Comparison of ENCODE assay signal across 8 mouse cellular contexts in the genomic region with DNA sequence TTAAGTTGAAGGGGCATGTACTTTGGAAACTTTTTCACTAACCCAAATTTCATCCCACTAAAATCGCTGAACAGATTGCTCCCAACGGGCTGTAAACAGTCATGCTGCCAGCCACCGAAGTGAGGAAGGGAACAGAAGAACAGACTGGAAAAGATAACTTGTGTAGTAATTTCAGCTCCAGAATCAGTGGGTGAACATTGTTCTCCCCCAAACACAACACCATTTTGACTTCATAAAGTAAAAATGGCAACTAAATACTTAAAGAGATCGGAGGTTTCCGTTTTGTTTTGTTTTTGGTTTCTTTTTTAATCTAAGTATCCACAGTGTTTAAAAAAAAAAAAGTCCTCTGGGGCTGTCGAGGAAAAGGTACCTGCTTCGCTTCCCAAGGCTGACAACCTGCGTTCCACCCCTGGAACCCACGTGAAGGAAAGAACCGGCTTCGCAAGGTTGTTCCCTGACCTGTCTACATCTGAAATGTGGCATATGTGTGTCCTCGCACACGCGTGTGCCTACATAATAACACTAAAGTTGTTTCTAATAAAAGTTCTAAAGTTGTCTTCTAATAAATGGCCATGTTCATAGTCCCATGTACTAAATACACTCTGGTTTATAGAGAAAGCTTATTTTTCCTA. TPM values are rescaled to one million over a fixed set of nuclear protein-coding genes. Genes with fewer than 3 reads are reported as not detected.
DNase-seq lines count a peak whose midpoint lies in the region; ATAC-seq and TF ChIP-seq lines count a peak whose summit lies in the region.

No protein-coding gene starts in this region.

- TF ChIP-seq CTCF in gastrocnemius, adult 2 months (IDR thresholded peaks at IDR 0.05) = no peak
- TF ChIP-seq CTCF in CH12.LX (conservative IDR thresholded peaks at IDR 0.05 in 1 of 2, IDR thresholded peaks at IDR 0.05 in 1 of 2; ENCODE audit: low read depth in 2 of 2, low read length in 2 of 2) = no peak

- peak overlapping the region; percentile 96 for H3K27ac ChIP-seq in gastrocnemius, adult 2 months
- no peak overlapping the region for H3K27ac ChIP-seq in CH12.LX (ENCODE audit: insufficient read depth, low read depth)
- H3K27ac ChIP-seq in forebrain, embryonic 15.5 days (replicated peaks) = no peak overlapping the region
- H3K27ac ChIP-seq in limb, embryonic 15.5 days = peak overlapping the region; percentile 54; the same call in 1 of the 2 replicates

- H3K36me3 ChIP-seq in CH12.LX (replicated peaks in 1 of 2; ENCODE audit: control insufficient read depth in 1 of 2, insufficient read depth in 1 of 2, low read length in 1 of 2) = no peaks in the 10 kb centered on the region
- H3K36me3 ChIP-seq in forebrain, embryonic 15.5 days = no peaks in the 10 kb centered on the region
- no peaks in the 10 kb centered on the region for H3K36me3 ChIP-seq in limb, embryonic 15.5 days

- peak overlapping the region; percentile 99 for H3K4me2 ChIP-seq in CH12.LX (ENCODE audit: insufficient read depth, low read depth, poor library complexity, severe bottlenecking)
- peak overlapping the region; percentile 73 for H3K4me2 ChIP-seq in forebrain, embryonic 15.5 days (replicated peaks)
- H3K4me2 ChIP-seq in limb, embryonic 15.5 days = peak overlapping the region; percentile 67

- in situ Hi-C loops in CH12.LX (cut with MboI; ENCODE audit: low pct_ligation_motif_present, low pct_unique_long_range_greater_than_20kb, low sequenced_read_pairs) = loop anchor here (25.0 kb wide), 1 partner anchor 471 kb away; the partner anchor contains the start of gene Gm49384

- H3K4me3 ChIP-seq in gastrocnemius, adult 2 months = peak overlapping the region; percentile 98
- H3K4me3 ChIP-seq in CH12.LX (replicated peaks in 1 of 3; ENCODE audit: low read depth in 2 of 3, low read length in 2 of 3, poor library complexity in 1 of 3) = peak overlapping the region in 2 of 3 experiments; percentile 51 to 71
- peak overlapping the region; percentile 100 for H3K4me3 ChIP-seq in forebrain, embryonic 15.5 days
- H3K4me3 ChIP-seq in limb, embryonic 15.5 days = peak overlapping the region; percentile 66

- H3K79me2 ChIP-seq in CH12.LX (replicated peaks; ENCODE audit: control insufficient read depth, extremely low read depth, insufficient read depth, poor library complexity, severe bottlenecking) = peaks cover 19% of the 10 kb centered on the region

- dilution Hi-C loops in CH12.LX (cut with MboI; ENCODE audit: extremely low pct_ligation_motif_present, extremely low pct_unique_long_range_greater_than_20kb, low sequenced_read_pairs) = no loop called here

- ATAC-seq in forebrain, embryonic 15.5 days (replicated peaks) = no peak
- ATAC-seq in limb, embryonic 15.5 days (ENCODE audit: insufficient number of reproducible peaks, low FRiP score, low TSS enrichment, low read depth) = no peak

- no peak for TF ChIP-seq RAD21 in CH12.LX (IDR thresholded peaks at IDR 0.05; ENCODE audit: low read depth, low read length)

- no peak for TF ChIP-seq EP300 in CH12.LX (IDR thresholded peaks at IDR 0.05; ENCODE audit: low read length)

- no peaks in the 10 kb centered on the region for H3K9me3 ChIP-seq in CH12.LX (replicated peaks; ENCODE audit: low read length)
- no peaks in the 10 kb centered on the region for H3K9me3 ChIP-seq in forebrain, embryonic 15.5 days
- no peaks in the 10 kb centered on the region for H3K9me3 ChIP-seq in limb, embryonic 15.5 days

- WGBS in forebrain, embryonic 15.5 days = 46% methylated on average over 14 of the region's 14 CpGs
- WGBS in limb, embryonic 15.5 days = 31% methylated on average over 14 of the region's 14 CpGs

- no peaks in the 10 kb centered on the region for H3K27me3 ChIP-seq in CH12.LX (replicated peaks)
- H3K27me3 ChIP-seq in forebrain, embryonic 15.5 days = no peaks in the 10 kb centered on the region
- no peaks in the 10 kb centered on the region for H3K27me3 ChIP-seq in limb, embryonic 15.5 days

- H3K9ac ChIP-seq in CH12.LX (ENCODE audit: insufficient read depth, low read depth) = peak overlapping the region; percentile 96
- no peak overlapping the region for H3K9ac ChIP-seq in forebrain, embryonic 15.5 days (replicated peaks)
- H3K9ac ChIP-seq in limb, embryonic 15.5 days = no peak overlapping the region

- peak; percentile 25 for DNase-seq in gastrocnemius, adult 2 months
- DNase-seq in gastrocnemius, postnatal 36 days = no peak
- DNase-seq in CH12.LX (ENCODE audit: extremely low read depth) = no peak
- peak; percentile 16 for DNase-seq in retina, embryonic 14.5 days (ENCODE audit: low spot score)
- no peak for DNase-seq in cerebellum, postnatal 4 days (ENCODE audit: low spot score in 2 of 2)
- no peak for DNase-seq in adrenal gland, postnatal 4 days (ENCODE audit: low spot score in 2 of 2)

- peaks cover 6 to 7% of the 10 kb centered on the region in 2 experiments for H3K4me1 ChIP-seq in CH12.LX (ENCODE audit: control insufficient read depth in 1 of 2, insufficient read depth in 2 of 2)
- H3K4me1 ChIP-seq in forebrain, embryonic 15.5 days = peaks cover 25% of the 10 kb centered on the region
- H3K4me1 ChIP-seq in limb, embryonic 15.5 days = peaks cover 20% of the 10 kb centered on the region

- TF ChIP-seq POLR2A in CH12.LX (IDR thresholded peaks at IDR 0.05; ENCODE audit: low read depth, low read length) = 0 out of 2 replicates have a peak, but pooled peaks have one; percentile 7

- intact Hi-C loops in gastrocnemius, adult 2 months (cut with DNase I) = loop anchor here (5.0 kb wide), 1 partner anchor 321 kb away; no protein-coding TSS in a partner anchor
- intact Hi-C loops in gastrocnemius, postnatal 36 days (cut with DNase I) = loop anchor here (10.0 kb wide), 1 partner anchor 328 kb away; the partner anchor contains the start of gene Nemf

TF ChIP-seq in CH12.LX, 34 proteins besides CTCF, POLR2A, EP300 and RAD21:
- TF ChIP-seq BHLHE40 (IDR thresholded peaks at IDR 0.05; ENCODE audit: low read depth, low read length) (no peak), CHD1 (IDR thresholded peaks at IDR 0.05; ENCODE audit: low read depth, low read length) (0 out of 2 replicates have a peak, but pooled peaks have one; percentile 65)

RNA-seq across cellular contexts. Expression of gene Sos2, which starts 1.3 kb away (rescaled TPM):
- total RNA-seq in gastrocnemius, adult 2 months (2021) = 10 to 100 TPM; 45.1 to 55.4 TPM
- 10 to 100 TPM; 39.8 to 40.4 TPM for total RNA-seq in gastrocnemius, postnatal 36 days (2021)
- 7.1 and 9.6 TPM in 2 replicates for total RNA-seq in CH12.LX (2012; rRNA removed)
- total RNA-seq in CH12.LX (2014; rRNA removed) = 9.2 and 10.3 TPM in 2 replicates
- polyA plus RNA-seq in CH12.LX (2012; ENCODE audit: insufficient read length, low read depth) = 7.2 and 7.9 TPM in 2 replicates
- 10.3 and 11.2 TPM in 2 replicates for polyA plus RNA-seq in forebrain, embryonic 15.5 days (2015; fragmentation: Nextera tagmentation; extraction: Ambion mirVana)
- polyA plus RNA-seq in limb, embryonic 15.5 days (2015; fragmentation: Nextera tagmentation; extraction: Ambion mirVana) = 8.3 and 10.1 TPM in 2 replicates
- 10 to 100 TPM; 41.9 to 45.5 TPM for total RNA-seq in adrenal gland, postnatal 4 days (2021)

RNA-seq across cellular contexts. Expression of gene L2hgdh, which starts 41.8 kb away (rescaled TPM):
- total RNA-seq in gastrocnemius, adult 2 months (2021) = 10 to 100 TPM; 38.7 to 39.6 TPM
- total RNA-seq in gastrocnemius, postnatal 36 days (2021) = 10 to 100 TPM; 36.2 to 37.7 TPM
- 12.1 and 13.6 TPM in 2 replicates for total RNA-seq in CH12.LX (2012; rRNA removed)
- 24.3 and 26.6 TPM in 2 replicates for total RNA-seq in CH12.LX (2014; rRNA removed)
- 15.4 and 20.2 TPM in 2 replicates for polyA plus RNA-seq in CH12.LX (2012; ENCODE audit: insufficient read length, low read depth)
- polyA plus RNA-seq in forebrain, embryonic 15.5 days (2015; fragmentation: Nextera tagmentation; extraction: Ambion mirVana) = 12.5 and 14.4 TPM in 2 replicates
- polyA plus RNA-seq in limb, embryonic 15.5 days (2015; fragmentation: Nextera tagmentation; extraction: Ambion mirVana) = 18.0 and 22.7 TPM in 2 replicates
- total RNA-seq in adrenal gland, postnatal 4 days (2021) = 10 to 100 TPM; 21.3 to 22.3 TPM

RNA-seq across cellular contexts. Expression of gene Atp5s, which starts 41.8 kb away (rescaled TPM):
- total RNA-seq in gastrocnemius, adult 2 months (2021) = 10 to 100 TPM; 20.1 to 24.4 TPM
- 10 to 100 TPM; 16.4 to 19.6 TPM for total RNA-seq in gastrocnemius, postnatal 36 days (2021)
- 8.3 and 11.4 TPM in 2 replicates for total RNA-seq in CH12.LX (2012; rRNA removed)
- 12.0 and 15.8 TPM in 2 replicates for total RNA-seq in CH12.LX (2014; rRNA removed)
- 8.4 and 10.2 TPM in 2 replicates for polyA plus RNA-seq in CH12.LX (2012; ENCODE audit: insufficient read length, low read depth)
- polyA plus RNA-seq in forebrain, embryonic 15.5 days (2015; fragmentation: Nextera tagmentation; extraction: Ambion mirVana) = 24.3 and 25.9 TPM in 2 replicates
- 28.3 and 28.8 TPM in 2 replicates for polyA plus RNA-seq in limb, embryonic 15.5 days (2015; fragmentation: Nextera tagmentation; extraction: Ambion mirVana)
- total RNA-seq in adrenal gland, postnatal 4 days (2021) = 10 to 100 TPM; 18.6 TPM

Comparison
In these comparisons a context has a peak if more than half of its experiments do, and no peak if none do; other contexts are left out.
1. DNase-seq: peak in gastrocnemius, adult 2 months (single experiment) and retina, embryonic 14.5 days (single experiment); none in gastrocnemius, postnatal 36 days (0 of 2), CH12.LX (single experiment), cerebellum, postnatal 4 days (0 of 2) and adrenal gland, postnatal 4 days (0 of 2).
2. H3K27ac ChIP-seq: peak in gastrocnemius, adult 2 months (single experiment) and limb, embryonic 15.5 days (single experiment); none in CH12.LX (single experiment) and forebrain, embryonic 15.5 days (single experiment).
3. Peak in every context shown above with its lines, with median percentiles within 50 percentile points of each other: H3K4me3 ChIP-seq and H3K4me2 ChIP-seq.